Mouse (Mus musculus): Measurements from ENCODE around the gene Igsf9b.

Igsf9b gene

GRCm38 (mm10) chr9:27289543-27290308, 9.3 kb upstream of the Igsf9b start:
- DNase-seq (ENCODE audit: low spot score) = no peak

GRCm38 (mm10) chr9:27294380-27294779, 4.6 kb upstream of the Igsf9b start:
- DNase-seq (ENCODE audit: low spot score) = no peak

GRCm38 (mm10) chr9:27299286-27300187, 533 bp downstream of the Igsf9b start:
- DNase-seq (ENCODE audit: low spot score) = no peak

GRCm38 (mm10) chr9:27300188-27300691, 1.2 kb downstream of the Igsf9b start:
- peak; percentile 7 for DNase-seq (ENCODE audit: low spot score)

- DNase-seq (ENCODE audit: low spot score) = no peak
These were observed 1.7 kb downstream of the Igsf9b start for GRCm38 (mm10) chr9:27300698-27301097.

- DNase-seq (ENCODE audit: low spot score) = no peak
These were observed 2.5 kb downstream of the Igsf9b start for GRCm38 (mm10) chr9:27301486-27301885.

- DNase-seq (ENCODE audit: low spot score) = no peak
These were observed 3.3 kb downstream of the Igsf9b start for GRCm38 (mm10) chr9:27302291-27302690.

GRCm38 (mm10) chr9:27303571-27304484, 4.8 kb downstream of the Igsf9b start:
- DNase-seq (ENCODE audit: low spot score) = no peak

- no peak for DNase-seq (ENCODE audit: low spot score)
These were observed 5.6 kb downstream of the Igsf9b start for GRCm38 (mm10) chr9:27304485-27305102.

GRCm38 (mm10) chr9:27305502-27305901, 6.5 kb downstream of the Igsf9b start:
- no peak for DNase-seq (ENCODE audit: low spot score)

GRCm38 (mm10) chr9:27306642-27307041, 7.6 kb downstream of the Igsf9b start:
- no peak for DNase-seq (ENCODE audit: low spot score)

GRCm38 (mm10) chr9:27307265-27307664, 8.3 kb downstream of the Igsf9b start:
- DNase-seq (ENCODE audit: low spot score) = no peak

GRCm38 (mm10) chr9:27308045-27308444, 9.0 kb downstream of the Igsf9b start:
- no peak for DNase-seq (ENCODE audit: low spot score)

GRCm38 (mm10) chr9:27308561-27308960, 9.6 kb downstream of the Igsf9b start:
- no peak for DNase-seq (ENCODE audit: low spot score)

- DNase-seq (ENCODE audit: low spot score) = no peak
These were observed 11.0 kb downstream of the Igsf9b start for GRCm38 (mm10) chr9:27310005-27310404.

- no peak for DNase-seq (ENCODE audit: low spot score)
These were observed 14.4 kb downstream of the Igsf9b start for GRCm38 (mm10) chr9:27313427-27313826.

GRCm38 (mm10) chr9:27321267-27321666, 22.3 kb downstream of the Igsf9b start:
- no peak for DNase-seq (ENCODE audit: low spot score)

- DNase-seq (ENCODE audit: low spot score) = no peak
These were observed 23.3 kb downstream of the Igsf9b start for GRCm38 (mm10) chr9:27322277-27322676.

- DNase-seq (ENCODE audit: low spot score) = no peak
These were observed 24.4 kb downstream of the Igsf9b start for GRCm38 (mm10) chr9:27323412-27323811.

GRCm38 (mm10) chr9:27325920-27326319, 26.9 kb downstream of the Igsf9b start:
- peak; percentile 37 for DNase-seq (ENCODE audit: low spot score)

- no peak for DNase-seq (ENCODE audit: low spot score)
These were observed 28.6 kb downstream of the Igsf9b start for GRCm38 (mm10) chr9:27327558-27327957.
